14 mouse cellular contexts compared by ENCODE assay signal in genomic region chr5:7911975-7912374, GRCm38 (mm10). TPM values are rescaled to one million over a fixed set of nuclear protein-coding genes. Genes with fewer than 3 reads are reported as not detected.
DNase-seq lines count a peak whose midpoint lies in the region; ATAC-seq and TF ChIP-seq lines count a peak whose summit lies in the region.
"Had no signal": no experiment of that assay in that cellular context is flagged by ENCODE, and none has a peak within 500 bp of the region (broad histone marks: within the 10 kb centered on the region; RNA-seq: fewer than 3 reads in every experiment).

No protein-coding gene starts in this region.

- no peaks in the 10 kb centered on the region for H3K36me3 ChIP-seq in MEL (ENCODE audit: control insufficient read depth in 1 of 2, insufficient read depth in 2 of 2, low read length in 2 of 2)
- H3K36me3 ChIP-seq in forebrain, embryonic 15.5 days, result no peaks in the 10 kb centered on the region
- H3K36me3 ChIP-seq: heart, embryonic 15.5 days; midbrain, embryonic 12.5 days; neural tube, embryonic 13.5 days had no signal

- no peaks in the 10 kb centered on the region for H3K9me3 ChIP-seq in MEL (replicated peaks; ENCODE audit: insufficient read depth, low read length)
- H3K9me3 ChIP-seq in forebrain, embryonic 15.5 days, result no peaks in the 10 kb centered on the region
- H3K9me3 ChIP-seq: heart, embryonic 15.5 days; midbrain, embryonic 12.5 days; neural tube, embryonic 13.5 days had no signal

- no peak overlapping the region for H3K9ac ChIP-seq in MEL (ENCODE audit: control insufficient read depth, low read depth, low read length, poor library complexity, severe bottlenecking)
- H3K9ac ChIP-seq in forebrain, embryonic 15.5 days (replicated peaks), result no peak overlapping the region
- H3K9ac ChIP-seq: heart, embryonic 15.5 days; midbrain, embryonic 12.5 days; neural tube, embryonic 13.5 days had no signal

- no peak overlapping the region for H3K4me2 ChIP-seq in forebrain, embryonic 15.5 days (replicated peaks)
- H3K4me2 ChIP-seq: heart, embryonic 15.5 days; midbrain, embryonic 12.5 days; neural tube, embryonic 13.5 days had no signal

- H3K79me2 ChIP-seq in MEL (ENCODE audit: control insufficient read depth, insufficient read depth, low read length, poor library complexity), result no peaks in the 10 kb centered on the region

- TF ChIP-seq CTCF in layer of hippocampus, adult 2 months (conservative IDR thresholded peaks at IDR 0.05), result peak; percentile 45
- TF ChIP-seq CTCF in MEL (IDR thresholded peaks at IDR 0.05 in 2 of 3, conservative IDR thresholded peaks at IDR 0.05 in 1 of 3; ENCODE audit: control insufficient read depth in 1 of 3, insufficient read depth in 1 of 3, low read depth in 2 of 3, low read length in 3 of 3, poor library complexity in 1 of 3, severe bottlenecking in 1 of 3), result peak; percentile 30 to 37 (median 37); a peak in 5 of 6 replicates

- WGBS in forebrain, embryonic 15.5 days, result 80% methylated on average over 3 of the region's 3 CpGs

- no peak for TF ChIP-seq POLR2A in MEL (IDR thresholded peaks at IDR 0.05; ENCODE audit: control insufficient read depth in 1 of 2, insufficient read depth in 1 of 2, low read depth in 1 of 2, low read length in 2 of 2, poor library complexity in 1 of 2)

- ATAC-seq in forebrain, embryonic 15.5 days (replicated peaks), result no peak

- H3K4me3 ChIP-seq in layer of hippocampus, adult 2 months, result no peak overlapping the region
- H3K4me3 ChIP-seq in MEL (ENCODE audit: control insufficient read depth in 1 of 2, insufficient read depth in 1 of 2, low read depth in 2 of 2, low read length in 2 of 2), result no peak overlapping the region
- H3K4me3 ChIP-seq in forebrain, embryonic 15.5 days, result no peak overlapping the region
- H3K4me3 ChIP-seq: heart, embryonic 15.5 days; midbrain, embryonic 12.5 days; neural tube, embryonic 13.5 days had no signal

- no peak for TF ChIP-seq EP300 in MEL (IDR thresholded peaks at IDR 0.05; ENCODE audit: low read depth in 1 of 2, low read length in 2 of 2)

- TF ChIP-seq RAD21 in MEL (IDR thresholded peaks at IDR 0.05; ENCODE audit: low read depth, low read length), result peak; percentile 4

- H3K4me1 ChIP-seq in MEL (ENCODE audit: control insufficient read depth in 1 of 2, insufficient read depth in 2 of 2, low read length in 2 of 2), result no peaks in the 10 kb centered on the region
- H3K4me1 ChIP-seq in forebrain, embryonic 15.5 days, result no peaks in the 10 kb centered on the region
- H3K4me1 ChIP-seq: heart, embryonic 15.5 days; midbrain, embryonic 12.5 days; neural tube, embryonic 13.5 days had no signal

- DNase-seq in cerebellum, postnatal 10 days, result peak; percentile 13
- no peak for DNase-seq in cerebellum, postnatal 4 days (ENCODE audit: low spot score in 2 of 2)
- DNase-seq in layer of hippocampus, adult 2 months (ENCODE audit: low spot score in 2 of 2), result no peak
- no peak for DNase-seq in layer of hippocampus, adult 8-10 months (ENCODE audit: low spot score in 2 of 2)
- peak; percentile 5 for DNase-seq in MEL (ENCODE audit: low read depth, low spot score)
- peak; percentile 7 for DNase-seq in induced T-regulatory cell, adult 2 months (ENCODE audit: low read depth)
- no peak for DNase-seq in left cerebral cortex, adult 8-10 months (ENCODE audit: low spot score in 2 of 2)
- DNase-seq: kidney, adult 18-20 months; layer of hippocampus, postnatal 36 days had no signal

- H3K27me3 ChIP-seq in MEL (ENCODE audit: control insufficient read depth in 1 of 2, insufficient read depth in 2 of 2, low read length in 2 of 2), result no peaks in the 10 kb centered on the region
- no peaks in the 10 kb centered on the region for H3K27me3 ChIP-seq in forebrain, embryonic 15.5 days
- H3K27me3 ChIP-seq: heart, embryonic 15.5 days; midbrain, embryonic 12.5 days; neural tube, embryonic 13.5 days had no signal

- H3K27ac ChIP-seq in layer of hippocampus, adult 2 months, result no peak overlapping the region
- H3K27ac ChIP-seq in MEL (ENCODE audit: control insufficient read depth, low read depth, low read length), result no peak overlapping the region
- H3K27ac ChIP-seq in forebrain, embryonic 15.5 days (replicated peaks), result no peak overlapping the region
- H3K27ac ChIP-seq: heart, embryonic 15.5 days; midbrain, embryonic 12.5 days; neural tube, embryonic 13.5 days had no signal

TF ChIP-seq in MEL, 35 proteins besides CTCF, POLR2A, EP300 and RAD21:
- no peak for TF ChIP-seq JUND (IDR thresholded peaks at IDR 0.05; ENCODE audit: low read depth, low read length)
- no peak for TF ChIP-seq GATA1 (IDR thresholded peaks at IDR 0.05; ENCODE audit: low read depth, low read length)
- TF ChIP-seq SMC3 (IDR thresholded peaks at IDR 0.05; ENCODE audit: low read depth, low read length), result peak; percentile 30
- TF ChIP-seq MYB (IDR thresholded peaks at IDR 0.05; ENCODE audit: low read depth, low read length), result no peak
- TF ChIP-seq MXI1 (IDR thresholded peaks at IDR 0.05; ENCODE audit: low read depth, low read length), result no peak
- TF ChIP-seq NRF1 (IDR thresholded peaks at IDR 0.05; ENCODE audit: insufficient read depth, low read depth, low read length, poor library complexity, severe bottlenecking), result no peak
- TF ChIP-seq BHLHE40 (IDR thresholded peaks at IDR 0.05; ENCODE audit: borderline replicate concordance, low read depth, low read length), result no peak
- no peak for TF ChIP-seq ELF1 (IDR thresholded peaks at IDR 0.05; ENCODE audit: low read depth, low read length)

RNA-seq across cellular contexts. Expression of gene Steap4, which starts 48.3 kb away (rescaled TPM):
- under 1 TPM; 0.15 to 0.17 TPM for total RNA-seq in layer of hippocampus, adult 2 months (2021)
- under 1 TPM in 3 of 4 experiments, not detected in 1; 0.19 to 0.43 (median 0.31) TPM for total RNA-seq in layer of hippocampus, adult 8-10 months (2022)
- not detected in 2 replicates for total RNA-seq in MEL (2012; rRNA removed)
- not detected for polyA plus RNA-seq in MEL (2012; ENCODE audit: insufficient read depth in 1 of 2, insufficient read length in 2 of 2, low read depth in 1 of 2, low replicate concordance in 2 of 2, missing spikeins in 1 of 2)
- under 1 TPM; 0.11 to 0.21 (median 0.15) TPM for total RNA-seq in left cerebral cortex, adult 8-10 months (2022)
- 0.08 and 0.10 TPM in 2 replicates for polyA plus RNA-seq in forebrain, embryonic 15.5 days (2015; fragmentation: Nextera tagmentation; extraction: Ambion mirVana)
- polyA plus RNA-seq: C2C12 had no signal

Comparison
In these comparisons a context has a peak if more than half of its experiments do, and no peak if none do; other contexts are left out.
1. DNase-seq: peak in cerebellum, postnatal 10 days (2 of 2), MEL (single experiment) and induced T-regulatory cell, adult 2 months (single experiment); none in cerebellum, postnatal 4 days (0 of 2), layer of hippocampus, adult 2 months (0 of 2), layer of hippocampus, adult 8-10 months (0 of 2) and left cerebral cortex, adult 8-10 months (0 of 2).